Mouse (Mus musculus): ENCODE measurements around the gene Plekha8.

DNA sequence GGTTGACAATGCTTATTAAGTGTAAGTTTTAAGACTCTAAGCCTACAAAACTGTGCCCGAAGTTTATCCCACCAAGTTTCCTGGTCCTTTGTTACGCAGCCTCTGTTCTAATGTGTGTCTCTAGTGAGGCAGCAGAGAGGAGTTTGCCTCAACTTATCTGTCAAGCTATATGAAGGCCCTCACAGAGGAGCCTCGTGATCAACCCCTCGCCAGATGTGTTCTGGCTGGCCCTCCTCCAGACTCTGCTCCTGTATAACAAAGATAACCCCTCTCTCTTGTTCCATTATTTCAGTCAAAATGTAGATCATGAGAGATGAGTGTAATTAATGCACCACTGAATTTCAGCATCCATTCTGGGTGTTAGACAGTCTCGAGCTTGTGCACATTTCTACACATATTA lies 84.8 kb downstream of the Plekha8 start:
- TF ChIP-seq CTCF (IDR thresholded peaks at IDR 0.05; ENCODE audit: low read depth) (no peak), EP300 (IDR thresholded peaks at IDR 0.05; ENCODE audit: low read depth) (peak; percentile 44; the same call in 1 of the 2 replicates)

All from liver, embryonic 14.5 days (tissue).